Mouse (Mus musculus) hindbrain, embryonic 16.5 days (tissue): ENCODE measurements around the gene Mapkbp1. TPM values are rescaled to one million over a fixed set of nuclear protein-coding genes. Genes with fewer than 3 reads are reported as not detected.

Source experiments
- ATAC-seq: fragments of 200-750 bp; cut with Nextera tagmentation; 2 replicates; pipeline ENCODE4 v1.8.0; 2017; ENCODE audit warnings: moderate TSS enrichment, moderate library complexity
- H3K27ac ChIP-seq: fragments of 300-500 bp; sonication (generic); 2 replicates; pipeline ENCODE4 v1.5.1; 2014; ENCODE audit warnings: low read depth, mild to moderate bottlenecking, control low read depth, low read length, moderate library complexity
- H3K27me3 ChIP-seq: fragments of 300-500 bp; sonication (generic); replicated peaks from 2 replicates; pipeline ENCODE4 v1.6.1; 2014; ENCODE audit warnings: low read length; ENCODE audit not compliant: control insufficient read depth, insufficient read depth
- H3K36me3 ChIP-seq: fragments of 300-500 bp; sonication (generic); 2 replicates; pipeline ENCODE4 v1.6.1; 2014; ENCODE audit warnings: mild to moderate bottlenecking, low read length, moderate library complexity, mixed read lengths; ENCODE audit not compliant: control insufficient read depth, insufficient read depth
- H3K4me1 ChIP-seq: fragments of 300-500 bp; sonication (generic); 2 replicates; pipeline ENCODE4 v1.6.1; 2014; ENCODE audit warnings: low read depth, low read length; ENCODE audit not compliant: control insufficient read depth, insufficient read depth
- H3K4me2 ChIP-seq: fragments of 300-500 bp; sonication (generic); 2 replicates; pipeline ENCODE4 v1.6.1; 2014; ENCODE audit warnings: mild to moderate bottlenecking, low read length, control low read depth, moderate library complexity
- H3K4me3 ChIP-seq: fragments of 300-500 bp; sonication (generic); 2 replicates; pipeline ENCODE4 v1.5.1; 2014; ENCODE audit warnings: mild to moderate bottlenecking, low read length, control low read depth, moderate library complexity
- H3K9ac ChIP-seq: fragments of 300-500 bp; sonication (generic); 2 replicates; pipeline ENCODE4 v1.6.1; 2014; ENCODE audit warnings: low read depth, mild to moderate bottlenecking, control low read depth, low read length, moderate library complexity
- H3K9me3 ChIP-seq: fragments of 300-500 bp; sonication (generic); 2 replicates; pipeline ENCODE4 v1.6.1; 2014; ENCODE audit warnings: mild to moderate bottlenecking, low read length, moderate library complexity; ENCODE audit not compliant: control insufficient read depth
- WGBS: fragments of 180-500 bp; shearing (Covaris S2); extraction: QIAGEN DNeasy Blood & Tissue Kit; methylation state at CpG from one replicate; pipeline ENCODE4 v1.1.7; 2014; 5-methylcytosine and 5-hydroxymethylcytosine counted together
- microRNA-seq: library from miRNA; unstranded; fragments of <30 nt; microRNA quantifications from one replicate; pipeline ENCODE4, GENCODE M21; 2017
- polyA plus RNA-seq: library from polyadenylated mRNA; unstranded; fragments of >200 nt; fragmentation: Nextera tagmentation; extraction: Ambion mirVana; gene quantifications from 2 replicates; pipeline ENCODE4 v1.2.1, GENCODE M21; 2015

Gene Mapkbp1
- polyA plus RNA-seq, 1 experiment from 2014 or later: 7.2 TPM

DNA sequence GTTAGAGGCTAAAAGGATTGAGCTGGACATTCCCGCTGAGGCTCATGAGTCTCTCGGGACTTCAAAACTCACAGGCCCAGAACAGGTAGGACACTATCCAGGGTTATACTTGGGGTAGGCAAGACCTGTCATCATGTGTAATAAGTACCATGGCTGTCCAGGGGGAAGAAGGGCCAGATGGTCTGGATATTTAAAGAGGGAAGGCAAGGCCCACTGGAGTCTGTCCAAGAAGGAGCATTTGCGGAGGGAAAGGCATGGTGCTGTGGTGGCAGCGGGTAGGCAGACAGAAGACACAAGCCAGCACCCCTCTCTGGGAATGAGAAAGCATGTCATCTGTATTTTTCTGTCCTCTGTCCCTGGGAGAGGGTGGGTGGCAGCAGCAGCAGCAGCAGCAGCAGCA, 101.6 kb downstream of the Mapkbp1 start:
- Histone ChIP-seq H3K4me3 (no peak overlapping the region), H3K9ac (no peak overlapping the region), H3K27ac (no peak overlapping the region), H3K27me3 (peaks cover 13% of the 10 kb centered on the region), H3K4me1 (peaks cover 11% of the 10 kb centered on the region), H3K4me2 (no peak overlapping the region), H3K36me3 (no peaks in the 10 kb centered on the region), H3K9me3 (no peaks in the 10 kb centered on the region)
- 91% methylated on average over 4 of the region's 4 CpGs for WGBS
- ATAC-seq: no peak

DNA sequence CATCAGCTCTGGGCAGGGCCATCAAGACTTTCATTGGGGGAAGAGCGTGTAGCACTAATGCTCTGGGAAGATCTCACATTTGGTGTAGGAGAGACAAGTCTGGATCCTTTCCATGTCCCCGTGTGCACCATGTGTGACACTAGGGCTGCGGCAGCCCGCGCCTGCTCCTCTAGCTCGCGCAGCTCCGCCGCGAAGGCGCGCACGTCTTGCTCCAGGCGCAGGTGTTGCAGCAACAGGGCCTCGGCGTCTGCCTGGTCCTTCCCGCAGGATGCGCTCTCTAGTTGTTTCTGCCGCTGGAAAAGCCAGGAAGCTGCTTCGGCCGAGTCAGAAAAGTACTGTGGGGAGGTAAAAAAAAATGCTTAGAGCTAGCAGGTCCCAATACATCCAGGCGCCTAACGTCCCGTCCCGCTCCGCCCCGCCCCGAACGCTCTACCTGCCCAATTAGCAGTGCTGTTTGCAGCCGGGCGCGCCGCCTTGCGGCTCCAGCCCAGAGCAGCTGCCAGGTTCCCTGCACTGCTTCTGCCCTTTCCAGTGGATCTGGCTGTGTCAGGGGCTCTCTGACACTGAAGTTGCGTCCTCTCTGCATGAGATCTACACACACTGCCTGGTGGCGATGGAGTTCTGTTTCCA, 103.7 kb downstream of the Mapkbp1 start:
- Histone ChIP-seq H3K9ac (peak overlapping the region; percentile 53), H3K4me1 (peaks cover 11% of the 10 kb centered on the region), H3K4me3 (peak overlapping the region; percentile 46), H3K4me2 (peak overlapping the region; percentile 67), H3K9me3 (no peaks in the 10 kb centered on the region), H3K27ac (no peak overlapping the region), H3K36me3 (no peaks in the 10 kb centered on the region), H3K27me3 (peaks cover 13% of the 10 kb centered on the region)
- WGBS: 2% methylated on average over 36 of the region's 36 CpGs
- ATAC-seq: peak; percentile 87

Small RNAs within 50 kb of the gene (microRNA-seq; reads per million reads assigned to microRNA genes)
- not detected for gene Mir7665

Other genes with a start within 250 kb of the Mapkbp1 start
- 0.14 and 0.54 TPM in 2 replicates for gene Itpka, start 230.4 kb upstream of the Mapkbp1 start, polyA plus RNA-seq
- 1.6 and 1.7 TPM in 2 replicates for gene Ltk, start 212.3 kb upstream of the Mapkbp1 start, polyA plus RNA-seq
- gene Rpap1, start 185.2 kb upstream of the Mapkbp1 start, polyA plus RNA-seq: 16.5 and 19.4 TPM in 2 replicates
- 28.5 and 30.0 TPM in 2 replicates for gene Tyro3, start 175.0 kb upstream of the Mapkbp1 start, polyA plus RNA-seq
- 19.4 and 22.4 TPM in 2 replicates for gene Mga, start 75.5 kb upstream of the Mapkbp1 start, polyA plus RNA-seq
- 17.0 and 17.7 TPM in 2 replicates for gene Jmjd7, start 54.8 kb downstream of the Mapkbp1 start, polyA plus RNA-seq
- gene Gm28042, start 54.8 kb downstream of the Mapkbp1 start, polyA plus RNA-seq: 3.7 and 5.3 TPM in 2 replicates
- gene Pla2g4b, start 60.7 kb downstream of the Mapkbp1 start, polyA plus RNA-seq: 1.9 and 4.0 TPM in 2 replicates
- 19.2 and 20.7 TPM in 2 replicates for gene Ehd4, start 181.9 kb downstream of the Mapkbp1 start, polyA plus RNA-seq